Mouse (Mus musculus): ENCODE results near the gene Btbd11. TPM values are rescaled to one million over a fixed set of nuclear protein-coding genes. Genes with fewer than 3 reads are reported as not detected.
"Not testable (repeated sequence)": the region's sequence is repeated elsewhere in the genome, so short reads cannot be mapped to it uniquely, and the experiment has no call there.

Gene Btbd11
- polyA plus RNA-seq, 1 experiment from 2014 or later, result 4.4 TPM

DNA sequence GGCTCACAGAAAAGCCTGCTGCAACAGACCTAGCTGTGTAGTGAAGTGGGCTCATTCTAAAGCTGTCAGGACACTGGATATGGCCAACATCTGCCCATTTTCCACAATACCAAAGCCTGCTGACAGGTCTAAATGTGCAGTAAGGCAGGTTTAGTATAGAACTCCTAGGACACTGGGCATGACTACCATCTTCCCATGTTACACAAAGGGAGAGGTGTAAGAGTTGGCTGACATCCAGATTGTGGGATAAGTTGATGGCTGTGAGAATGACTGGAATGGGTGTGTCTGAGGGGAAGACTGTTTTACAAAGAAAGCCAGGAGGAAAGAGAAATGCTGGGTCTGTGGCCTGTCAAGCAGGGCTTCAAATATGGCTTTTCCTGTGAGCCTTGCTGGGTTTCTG is 313.1 kb downstream of the Btbd11 start:
- Histone ChIP-seq H3K27me3 (ENCODE audit: control insufficient read depth, insufficient read depth, low read length) (no peaks in the 10 kb centered on the region), H3K4me1 (ENCODE audit: control insufficient read depth, insufficient read depth, low read length) (no peaks in the 10 kb centered on the region), H3K27ac (replicated peaks; ENCODE audit: low read depth, low read length) (no peak overlapping the region), H3K4me3 (ENCODE audit: low read depth, low read length) (no peak overlapping the region), H3K9me3 (replicated peaks; ENCODE audit: control insufficient read depth, low read length) (no peaks in the 10 kb centered on the region), H3K36me3 (replicated peaks; ENCODE audit: control insufficient read depth, insufficient read depth, low read depth, low read length) (no peaks in the 10 kb centered on the region), H3K4me2 (ENCODE audit: low read depth, low read length) (no peak overlapping the region), H3K9ac (replicated peaks; ENCODE audit: low read length) (no peak overlapping the region)
- DNase-seq (ENCODE audit: low spot score), result no peak
- no peak for ATAC-seq (replicated peaks; ENCODE audit: insufficient number of reproducible peaks, low FRiP score, low TSS enrichment, low read depth)

DNA sequence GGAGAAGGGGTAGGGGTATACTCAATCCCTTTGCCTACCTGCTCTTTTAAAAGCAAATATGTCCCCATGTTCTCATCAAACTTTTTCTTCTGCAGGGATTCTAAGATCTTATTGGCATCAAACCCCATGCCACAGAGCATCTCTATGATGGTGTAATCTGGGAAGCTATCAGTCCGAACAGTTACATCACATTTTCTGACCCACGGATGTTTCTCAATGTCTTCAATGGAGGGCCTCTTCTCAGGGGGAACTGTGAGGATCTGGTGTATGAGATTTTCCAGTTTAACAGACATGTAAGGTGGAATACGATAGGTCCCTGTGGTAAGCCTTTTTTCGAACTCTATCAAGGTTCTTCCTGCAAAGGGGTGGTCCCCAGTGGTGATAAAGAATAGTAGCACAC is 323.2 kb downstream of the Btbd11 start:
- not testable (repeated sequence) for ATAC-seq (replicated peaks; ENCODE audit: insufficient number of reproducible peaks, low FRiP score, low TSS enrichment, low read depth); H3K27me3 ChIP-seq (ENCODE audit: control insufficient read depth, insufficient read depth, low read length); H3K4me3 ChIP-seq (ENCODE audit: low read depth, low read length); H3K4me1 ChIP-seq (ENCODE audit: control insufficient read depth, insufficient read depth, low read length); DNase-seq (ENCODE audit: low spot score); H3K9me3 ChIP-seq (replicated peaks; ENCODE audit: control insufficient read depth, low read length); H3K4me2 ChIP-seq (ENCODE audit: low read depth, low read length); H3K27ac ChIP-seq (replicated peaks; ENCODE audit: low read depth, low read length); H3K36me3 ChIP-seq (replicated peaks; ENCODE audit: control insufficient read depth, insufficient read depth, low read depth, low read length); H3K9ac ChIP-seq (replicated peaks; ENCODE audit: low read length)
- 86% methylated on average over 4 of the region's 4 CpGs for WGBS

Other genes starting within 250 kb of the Btbd11 start
- gene Cry1, start 201.8 kb upstream of the Btbd11 start, polyA plus RNA-seq (2014; fragmentation: Nextera tagmentation; extraction: Ambion mirVana), result 33.6 and 34.0 TPM in 2 replicates